8 mouse cellular contexts compared by ENCODE assay signal in genomic region chr8:84981644-84982498, GRCm38 (mm10). TPM values are rescaled to one million over a fixed set of nuclear protein-coding genes. Genes with fewer than 3 reads are reported as not detected.
DNase-seq lines count a peak whose midpoint lies in the region; ATAC-seq lines count a peak whose summit lies in the region.
"Had no signal": no experiment of that assay in that cellular context is flagged by ENCODE, and none has a peak within 500 bp of the region (broad histone marks: within the 10 kb centered on the region; RNA-seq: fewer than 3 reads in every experiment).

No protein-coding gene starts in this region.

- H3K27ac ChIP-seq in embryonic facial prominence, embryonic 14.5 days (replicated peaks; ENCODE audit: low read depth, low read length), result peak overlapping the region; percentile 61
- H3K27ac ChIP-seq: midbrain, embryonic 12.5 days had no signal

- WGBS in embryonic facial prominence, embryonic 14.5 days, result 66% methylated on average over 15 of the region's 15 CpGs

- H3K4me1 ChIP-seq in megakaryocyte, embryonic 14.5 days, result peaks cover 82% of the 10 kb centered on the region
- peaks cover 47% of the 10 kb centered on the region for H3K4me1 ChIP-seq in embryonic facial prominence, embryonic 14.5 days (ENCODE audit: control insufficient read depth, insufficient read depth, low read length)

- H3K36me3 ChIP-seq in megakaryocyte, embryonic 14.5 days (replicated peaks; ENCODE audit: low read length), result peaks cover 4% of the 10 kb centered on the region
- no peaks in the 10 kb centered on the region for H3K36me3 ChIP-seq in embryonic facial prominence, embryonic 14.5 days (ENCODE audit: control insufficient read depth, insufficient read depth, low read length)
- H3K36me3 ChIP-seq in splenic B cell, adult 2 months (ENCODE audit: control insufficient read depth, insufficient read depth, low read length, poor library complexity, severe bottlenecking), result no peaks in the 10 kb centered on the region
- H3K36me3 ChIP-seq: midbrain, embryonic 12.5 days had no signal

- H3K4me3 ChIP-seq in megakaryocyte, embryonic 14.5 days (replicated peaks), result peak overlapping the region; percentile 100
- H3K4me3 ChIP-seq in embryonic facial prominence, embryonic 14.5 days (ENCODE audit: low read depth, low read length), result no peak overlapping the region
- H3K4me3 ChIP-seq: midbrain, embryonic 12.5 days had no signal

- DNase-seq in embryonic facial prominence, embryonic 14.5 days (ENCODE audit: low spot score), result no peak
- DNase-seq in kidney, postnatal 14 days, result peak; percentile 67
- peak; percentile 52 for DNase-seq in splenic B cell, adult 2 months (ENCODE audit: low read depth, low spot score)
- DNase-seq in left cerebral cortex, adult 11 months (ENCODE audit: low spot score), result no peak
- DNase-seq in left cerebral cortex, postnatal 4 days, result no peak

- no peaks in the 10 kb centered on the region for H3K27me3 ChIP-seq in megakaryocyte, embryonic 14.5 days (replicated peaks)
- peaks cover 15% of the 10 kb centered on the region for H3K27me3 ChIP-seq in embryonic facial prominence, embryonic 14.5 days (replicated peaks; ENCODE audit: control insufficient read depth, insufficient read depth, low read length)
- no peaks in the 10 kb centered on the region for H3K27me3 ChIP-seq in splenic B cell, adult 2 months (ENCODE audit: control insufficient read depth, insufficient read depth, low read length, poor library complexity, severe bottlenecking)

- no peak for ATAC-seq in megakaryocyte, adult 5-6 weeks (ENCODE audit: poor library complexity, severe bottlenecking)
- peak; percentile 24; the same call in 1 of the 2 replicates for ATAC-seq in embryonic facial prominence, embryonic 14.5 days (ENCODE audit: low read depth)

- 0 out of 2 replicates have a peak overlapping the region, but pooled peaks have one; percentile 5 for H3K9ac ChIP-seq in embryonic facial prominence, embryonic 14.5 days (ENCODE audit: low read depth, low read length)
- H3K9ac ChIP-seq: midbrain, embryonic 12.5 days had no signal

- H3K9me3 ChIP-seq in megakaryocyte, embryonic 14.5 days, result no peaks in the 10 kb centered on the region
- H3K9me3 ChIP-seq in embryonic facial prominence, embryonic 14.5 days (ENCODE audit: control insufficient read depth, low read length), result no peaks in the 10 kb centered on the region
- H3K9me3 ChIP-seq: midbrain, embryonic 12.5 days had no signal

- intact Hi-C loops in left cerebral cortex, postnatal 4 days (cut with DNase I), result no loop called here

- H3K4me2 ChIP-seq in embryonic facial prominence, embryonic 14.5 days (ENCODE audit: low read depth, low read length), result no peak overlapping the region; the same call in 1 of the 2 replicates

RNA-seq across cellular contexts. Expression of gene Junb, which starts 3.4 kb away (rescaled TPM):
- 743 and 797 TPM in 2 replicates for polyA plus RNA-seq in megakaryocyte, embryonic 14.5 days (2012; ENCODE audit: insufficient read depth, low replicate concordance)
- 45.5 and 60.4 TPM in 2 replicates for total RNA-seq in megakaryocyte, adult 5-6 weeks (2015)
- 110 and 125 TPM in 2 replicates for total RNA-seq in megakaryocyte, adult 5-6 weeks (2017)
- polyA plus RNA-seq in embryonic facial prominence, embryonic 14.5 days (2014; fragmentation: Nextera tagmentation; extraction: Ambion mirVana), result 16.8 and 18.4 TPM in 2 replicates
- total RNA-seq in left cerebral cortex, postnatal 4 days (2021), result 10 to 100 TPM; 12.5 to 13.5 TPM

RNA-seq across cellular contexts. Expression of gene Hook2, which starts 8.5 kb away (rescaled TPM):
- 7.3 and 8.9 TPM in 2 replicates for polyA plus RNA-seq in megakaryocyte, embryonic 14.5 days (2012; ENCODE audit: insufficient read depth, low replicate concordance)
- total RNA-seq in megakaryocyte, adult 5-6 weeks (2015), result 0.82 and 1.1 TPM in 2 replicates
- total RNA-seq in megakaryocyte, adult 5-6 weeks (2017), result 3.1 and 6.6 TPM in 2 replicates
- polyA plus RNA-seq in embryonic facial prominence, embryonic 14.5 days (2014; fragmentation: Nextera tagmentation; extraction: Ambion mirVana), result 13.1 and 15.3 TPM in 2 replicates
- total RNA-seq in left cerebral cortex, postnatal 4 days (2021), result 10 to 100 TPM; 28.3 to 32.5 TPM

RNA-seq across cellular contexts. Expression of gene Rnaseh2a, which starts 12.3 kb away (rescaled TPM):
- polyA plus RNA-seq in megakaryocyte, embryonic 14.5 days (2012; ENCODE audit: insufficient read depth, low replicate concordance), result 248 and 286 TPM in 2 replicates
- 56.8 and 75.8 TPM in 2 replicates for total RNA-seq in megakaryocyte, adult 5-6 weeks (2015)
- total RNA-seq in megakaryocyte, adult 5-6 weeks (2017), result 41.1 and 49.0 TPM in 2 replicates
- polyA plus RNA-seq in embryonic facial prominence, embryonic 14.5 days (2014; fragmentation: Nextera tagmentation; extraction: Ambion mirVana), result 73.7 and 88.9 TPM in 2 replicates
- 10 to 100 TPM; 41.1 to 42.1 TPM for total RNA-seq in left cerebral cortex, postnatal 4 days (2021)

RNA-seq across cellular contexts. Expression of gene Prdx2, which starts 12.5 kb away (rescaled TPM):
- 68.6 and 73.1 TPM in 2 replicates for polyA plus RNA-seq in megakaryocyte, embryonic 14.5 days (2012; ENCODE audit: insufficient read depth, low replicate concordance)
- total RNA-seq in megakaryocyte, adult 5-6 weeks (2015), result 180 and 184 TPM in 2 replicates
- 230 and 256 TPM in 2 replicates for total RNA-seq in megakaryocyte, adult 5-6 weeks (2017)
- polyA plus RNA-seq in embryonic facial prominence, embryonic 14.5 days (2014; fragmentation: Nextera tagmentation; extraction: Ambion mirVana), result 715 and 771 TPM in 2 replicates
- total RNA-seq in left cerebral cortex, postnatal 4 days (2021), result 100 to 1,000 TPM; 665 to 681 TPM

RNA-seq across cellular contexts. Expression of gene Gm49661, which starts 12.6 kb away (rescaled TPM):
- not detected in 2 replicates for polyA plus RNA-seq in megakaryocyte, embryonic 14.5 days (2012; ENCODE audit: insufficient read depth, low replicate concordance)
- 3.2 TPM in 1 of 2 replicates, not detected in the other for total RNA-seq in megakaryocyte, adult 5-6 weeks (2015)
- total RNA-seq in megakaryocyte, adult 5-6 weeks (2017), result not detected in 2 replicates
- not detected in 2 replicates for polyA plus RNA-seq in embryonic facial prominence, embryonic 14.5 days (2014; fragmentation: Nextera tagmentation; extraction: Ambion mirVana)
- total RNA-seq in left cerebral cortex, postnatal 4 days (2021), result not detected
- polyA plus RNA-seq: midbrain, embryonic 12.5 days had no signal

Comparison
In these comparisons a context has a peak if more than half of its experiments do, and no peak if none do; other contexts are left out.
1. DNase-seq: peak in kidney, postnatal 14 days (single experiment) and splenic B cell, adult 2 months (single experiment); none in embryonic facial prominence, embryonic 14.5 days (single experiment), left cerebral cortex, adult 11 months (single experiment) and left cerebral cortex, postnatal 4 days (single experiment).